Mouse (Mus musculus): ENCODE results near the gene Ggps1. TPM values are rescaled to one million over a fixed set of nuclear protein-coding genes. Genes with fewer than 3 reads are reported as not detected.
A peak's percentile ranks its signal among the peaks of the same experiment; 100 is the strongest.

The Ggps1 gene
- total and polyA plus RNA-seq, 2 experiments from 2014 or later = 77.3 to 88.5 TPM

DNA sequence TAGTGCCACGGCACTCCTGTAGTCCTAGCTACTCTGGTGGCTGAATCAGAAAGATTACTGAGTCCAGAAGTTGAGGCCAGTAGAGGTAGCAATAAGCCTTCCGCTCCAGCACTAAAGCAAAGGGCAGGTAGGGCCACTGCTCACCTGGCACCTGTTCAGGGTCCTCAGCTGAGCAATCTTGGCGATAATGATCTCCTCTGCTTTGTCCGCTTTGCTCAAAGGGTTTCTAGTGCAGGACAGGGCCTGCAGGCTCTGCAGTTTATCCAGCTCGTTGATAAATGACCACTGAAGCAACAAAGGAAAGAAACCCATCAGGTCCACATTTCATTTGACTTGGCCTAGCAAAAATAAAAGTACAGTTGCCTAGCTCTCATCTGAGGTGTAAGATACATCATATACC lies 58.3 kb downstream of the Ggps1 start:
- Histone ChIP-seq H3K27ac (ENCODE audit: low read depth, low read length) (no peak overlapping the region), H3K9ac (replicated peaks; ENCODE audit: low read length, poor library complexity, severe bottlenecking) (no peak overlapping the region), H3K4me3 (ENCODE audit: low read depth, low read length) (no peak overlapping the region), H3K4me1 (ENCODE audit: insufficient read depth, low read length) (no peaks in the 10 kb centered on the region), H3K9me3 (ENCODE audit: low read length) (no peaks in the 10 kb centered on the region), H3K36me3 (ENCODE audit: insufficient read depth, low read length) (peaks cover 54% of the 10 kb centered on the region), H3K4me2 (ENCODE audit: low read depth, low read length, poor library complexity, severe bottlenecking) (no peak overlapping the region), H3K27me3 (ENCODE audit: insufficient read depth, low read length) (no peaks in the 10 kb centered on the region)
- TF ChIP-seq CTCF (IDR thresholded peaks at IDR 0.05) = no peak
- ATAC-seq (ENCODE audit: low FRiP score) = no peak
- no peak for DNase-seq (ENCODE audit: low spot score)
- 96% methylated on average over 5 of the region's 5 CpGs for WGBS

DNA sequence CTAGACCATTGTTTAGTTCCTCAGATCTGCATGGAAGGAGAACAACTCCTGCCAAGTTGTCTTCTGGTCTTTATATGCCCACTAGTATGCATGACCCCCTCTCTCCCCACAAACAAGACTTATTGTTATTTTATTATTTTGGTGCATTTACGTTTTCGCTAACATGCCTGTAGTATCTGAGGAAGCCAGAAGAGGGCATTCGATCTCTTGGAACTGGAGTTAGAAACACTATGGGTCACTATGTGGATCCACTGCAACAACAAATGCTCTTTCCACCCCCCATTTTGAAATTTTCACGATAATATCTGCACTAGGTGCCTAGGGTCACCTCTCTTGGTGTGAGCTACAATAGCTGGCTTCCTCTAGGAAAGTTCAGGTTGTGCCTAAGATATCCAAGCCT lies 59.2 kb downstream of the Ggps1 start:
- Histone ChIP-seq H3K36me3 (ENCODE audit: insufficient read depth, low read length) (peaks cover 55% of the 10 kb centered on the region), H3K9ac (replicated peaks; ENCODE audit: low read length, poor library complexity, severe bottlenecking) (no peak overlapping the region), H3K27me3 (ENCODE audit: insufficient read depth, low read length) (no peaks in the 10 kb centered on the region), H3K9me3 (ENCODE audit: low read length) (no peaks in the 10 kb centered on the region), H3K4me3 (ENCODE audit: low read depth, low read length) (no peak overlapping the region), H3K27ac (ENCODE audit: low read depth, low read length) (no peak overlapping the region), H3K4me1 (ENCODE audit: insufficient read depth, low read length) (no peaks in the 10 kb centered on the region), H3K4me2 (ENCODE audit: low read depth, low read length, poor library complexity, severe bottlenecking) (no peak overlapping the region)
- ATAC-seq (ENCODE audit: low FRiP score) (no peak), DNase-seq (ENCODE audit: low spot score) (no peak)
- peak; percentile 66 for TF ChIP-seq CTCF (IDR thresholded peaks at IDR 0.05)
- WGBS = 85% methylated on average over 4 of the region's 4 CpGs

DNA sequence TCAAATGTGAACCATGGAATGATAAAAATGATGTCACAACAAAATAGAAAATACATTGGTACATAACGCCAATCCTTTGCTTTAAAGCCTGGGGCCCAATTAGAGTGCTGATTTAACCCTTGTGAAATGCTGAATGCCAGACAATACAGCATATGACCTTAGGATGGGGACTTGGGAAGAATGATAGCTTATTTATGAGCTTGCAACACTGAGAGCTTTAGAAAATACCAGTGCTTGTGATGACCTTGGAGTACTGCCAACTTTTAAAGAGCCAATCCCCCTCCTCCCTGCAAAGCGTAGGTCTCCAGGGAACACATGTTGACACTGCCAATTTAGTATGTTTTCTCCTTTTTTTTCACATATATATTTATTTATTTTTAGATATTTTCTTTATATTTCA lies 60.6 kb downstream of the Ggps1 start:
- Histone ChIP-seq H3K27me3 (ENCODE audit: insufficient read depth, low read length) (no peaks in the 10 kb centered on the region), H3K4me3 (ENCODE audit: low read depth, low read length) (no peak overlapping the region), H3K9me3 (ENCODE audit: low read length) (no peaks in the 10 kb centered on the region), H3K27ac (ENCODE audit: low read depth, low read length) (no peak overlapping the region), H3K9ac (replicated peaks; ENCODE audit: low read length, poor library complexity, severe bottlenecking) (no peak overlapping the region), H3K4me2 (ENCODE audit: low read depth, low read length, poor library complexity, severe bottlenecking) (no peak overlapping the region), H3K36me3 (ENCODE audit: insufficient read depth, low read length) (peaks cover 61% of the 10 kb centered on the region), H3K4me1 (ENCODE audit: insufficient read depth, low read length) (no peaks in the 10 kb centered on the region)
- DNase-seq (ENCODE audit: low spot score) (no peak), ATAC-seq (ENCODE audit: low FRiP score) (no peak)
- TF ChIP-seq CTCF (IDR thresholded peaks at IDR 0.05) = no peak
- WGBS = 69% methylated on average over 2 of the region's 2 CpGs

Other genes starting within 250 kb of the Ggps1 start
- 12.2 and 39.9 TPM in 2 replicates for gene B3galnt2, start 109.0 kb downstream of the Ggps1 start, total RNA-seq (2014; rRNA removed)
- gene B3galnt2, start 109.0 kb downstream of the Ggps1 start, polyA plus RNA-seq (2015; fragmentation: Nextera tagmentation; extraction: Ambion mirVana) = 7.0 and 8.0 TPM in 2 replicates
- gene Tbce, start 23.9 kb downstream of the Ggps1 start, total RNA-seq (2014; rRNA removed) = 61.3 and 97.6 TPM in 2 replicates
- 91.2 and 93.0 TPM in 2 replicates for gene Tbce, start 23.9 kb downstream of the Ggps1 start, polyA plus RNA-seq (2015; fragmentation: Nextera tagmentation; extraction: Ambion mirVana)
- gene Arid4b, start 256 bp downstream of the Ggps1 start, total RNA-seq (2014; rRNA removed) = 25.6 and 30.2 TPM in 2 replicates
- 58.0 and 61.7 TPM in 2 replicates for gene Arid4b, start 256 bp downstream of the Ggps1 start, polyA plus RNA-seq (2015; fragmentation: Nextera tagmentation; extraction: Ambion mirVana)